Mouse (Mus musculus): ENCODE data around the gene Dyrk1a. TPM values are rescaled to one million over a fixed set of nuclear protein-coding genes. Genes with fewer than 3 reads are reported as not detected.
A peak's percentile ranks its signal among the peaks of the same experiment; 100 is the strongest.

Gene Dyrk1a
- total and polyA plus RNA-seq, 3 experiments: 32.4 to 53.7 (median 40.4) TPM

DNA sequence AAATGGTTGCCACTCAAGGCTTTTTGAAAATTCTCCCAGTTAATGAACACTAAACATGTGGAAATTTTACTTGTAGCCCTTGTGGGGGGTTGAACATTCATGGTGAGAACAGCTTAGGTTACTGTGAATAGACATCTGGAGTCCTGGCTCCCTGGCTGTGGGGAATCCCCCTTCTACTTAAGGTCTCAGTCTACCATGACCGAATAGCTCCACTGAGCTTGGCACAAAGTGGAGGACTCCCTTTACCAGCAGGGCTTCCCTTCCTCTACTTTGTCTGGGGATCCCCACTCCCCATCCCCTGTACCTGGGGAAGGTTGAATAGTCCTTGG lies 167.5 kb downstream of the Dyrk1a start (continued):
- TF ChIP-seq MEF2A (IDR thresholded peaks at IDR 0.05; ENCODE audit: borderline replicate concordance, low read depth, low read length) (peak; percentile 58; the same call in 1 of the 2 replicates), NRF1 (IDR thresholded peaks at IDR 0.05; ENCODE audit: low read depth, low read length) (no peak), CTCF (conservative IDR thresholded peaks at IDR 0.05 in 1 of 2, IDR thresholded peaks at IDR 0.05 in 1 of 2; ENCODE audit: low read depth in 2 of 2, low read length in 2 of 2) (no peak), UBTF (IDR thresholded peaks at IDR 0.05; ENCODE audit: low read depth, low read length) (no peak), ZC3H11A (IDR thresholded peaks at IDR 0.05; ENCODE audit: low read depth, low read length) (no peak), CHD1 (IDR thresholded peaks at IDR 0.05; ENCODE audit: low read depth, low read length) (no peak)

DNA sequence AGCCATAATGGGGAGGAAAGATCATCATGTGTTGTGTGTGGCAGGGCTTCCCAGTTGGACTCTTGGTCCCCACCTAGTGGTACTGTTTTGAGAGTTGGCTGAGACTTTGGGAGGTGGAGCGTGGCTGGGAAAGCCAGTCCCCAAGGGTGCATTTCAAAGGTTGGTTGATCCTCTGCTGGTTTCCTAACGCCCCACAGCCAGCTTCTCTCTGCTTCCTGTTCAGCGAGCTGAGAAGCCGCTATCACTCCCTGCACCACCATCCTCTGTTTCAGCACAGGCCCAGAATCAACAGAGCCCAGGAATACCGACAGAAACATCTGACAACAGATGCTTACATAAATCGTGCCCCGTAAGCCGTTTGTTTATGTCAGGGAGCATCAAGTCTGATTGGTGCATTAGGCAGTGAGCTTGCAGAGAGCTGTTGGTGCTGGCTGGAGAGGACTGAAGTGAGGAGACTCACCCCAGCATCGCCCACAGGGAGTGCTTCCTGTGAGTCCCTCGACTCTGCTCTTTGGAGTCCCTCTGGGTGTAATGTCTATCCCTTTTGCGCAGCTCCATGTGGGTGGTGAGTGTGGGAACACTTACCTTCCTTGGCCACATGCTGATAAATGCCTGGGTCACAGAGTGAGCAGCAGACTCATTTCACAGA lies 174.2 kb downstream of the Dyrk1a start:
- H3K9ac ChIP-seq (ENCODE audit: insufficient read depth, low read depth): no peak overlapping the region

More for the DNA sequence above, 174.2 kb downstream of the Dyrk1a start:
- H3K27me3 ChIP-seq (replicated peaks): peaks cover 30% of the 10 kb centered on the region
- peak overlapping the region; percentile 42 for H3K4me2 ChIP-seq (ENCODE audit: insufficient read depth, low read depth, poor library complexity, severe bottlenecking)
- in situ Hi-C loops (cut with MboI; ENCODE audit: low pct_ligation_motif_present, low pct_unique_long_range_greater_than_20kb, low sequenced_read_pairs) (no loop called here), dilution Hi-C loops (cut with MboI; ENCODE audit: extremely low pct_ligation_motif_present, extremely low pct_unique_long_range_greater_than_20kb, low sequenced_read_pairs) (no loop called here)
- H3K4me3 ChIP-seq (replicated peaks in 1 of 3; ENCODE audit: low read depth in 2 of 3, low read length in 2 of 3, poor library complexity in 1 of 3): peak overlapping the region in 1 of 3 experiments; percentile 11
- peaks cover 15 to 17% of the 10 kb centered on the region in 2 experiments for H3K4me1 ChIP-seq (ENCODE audit: control insufficient read depth in 1 of 2, insufficient read depth in 2 of 2)
- DNase-seq (ENCODE audit: extremely low read depth): peak; percentile 86
- H3K79me2 ChIP-seq (replicated peaks; ENCODE audit: control insufficient read depth, extremely low read depth, insufficient read depth, poor library complexity, severe bottlenecking): no peaks in the 10 kb centered on the region
- no peaks in the 10 kb centered on the region for H3K36me3 ChIP-seq (replicated peaks in 1 of 2; ENCODE audit: control insufficient read depth in 1 of 2, insufficient read depth in 1 of 2, low read length in 1 of 2)
- no peaks in the 10 kb centered on the region for H3K9me3 ChIP-seq (replicated peaks; ENCODE audit: low read length)
- TF ChIP-seq ELF1 (IDR thresholded peaks at IDR 0.05; ENCODE audit: low read depth, low read length) (peak; percentile 60; the same call in 1 of the 2 replicates), SIN3A (IDR thresholded peaks at IDR 0.05; ENCODE audit: low read length) (peak; percentile 70), MAX (IDR thresholded peaks at IDR 0.05; ENCODE audit: low read length) (peak; percentile 69), MXI1 (IDR thresholded peaks at IDR 0.05; ENCODE audit: low read depth, low read length) (peak; percentile 14; the same call in 1 of the 2 replicates), NELFE (IDR thresholded peaks at IDR 0.05; ENCODE audit: low read depth, low read length) (0 out of 2 replicates have a peak, but pooled peaks have one; percentile 37), CTCF (conservative IDR thresholded peaks at IDR 0.05 in 1 of 2, IDR thresholded peaks at IDR 0.05 in 1 of 2; ENCODE audit: low read depth in 2 of 2, low read length in 2 of 2) (peak; percentile 32 to 89; a peak in 2 of 4 replicates), TCF12 (IDR thresholded peaks at IDR 0.05; ENCODE audit: low read depth, low read length) (0 out of 2 replicates have a peak, but pooled peaks have one; percentile 34), JUN (IDR thresholded peaks at IDR 0.05; ENCODE audit: insufficient read depth, low read depth, low read length) (no peak), MYC (IDR thresholded peaks at IDR 0.05; ENCODE audit: low read depth, low read length) (peak; percentile 79), RCOR1 (conservative IDR thresholded peaks at IDR 0.05; ENCODE audit: low read depth, low read length) (no peak; the same call in 1 of the 2 replicates), E2F4 (IDR thresholded peaks at IDR 0.05; ENCODE audit: insufficient replicate concordance, low read depth, low read length) (no peak), MEF2A (IDR thresholded peaks at IDR 0.05; ENCODE audit: borderline replicate concordance, low read depth, low read length) (peak; percentile 54; the same call in 1 of the 2 replicates), SMC3 (IDR thresholded peaks at IDR 0.05; ENCODE audit: low read depth, low read length) (peak; percentile 84), PAX5 (IDR thresholded peaks at IDR 0.05; ENCODE audit: low read length) (no peak), IRF4 (IDR thresholded peaks at IDR 0.05; ENCODE audit: low read depth, low read length) (peak; percentile 84), HCFC1 (IDR thresholded peaks at IDR 0.05; ENCODE audit: low read depth, low read length) (no peak; the same call in 1 of the 2 replicates), ETS1 (conservative IDR thresholded peaks at IDR 0.05; ENCODE audit: low read depth, low read length) (peak; percentile 26; the same call in 1 of the 2 replicates), TBP (conservative IDR thresholded peaks at IDR 0.05; ENCODE audit: low read depth, low read length) (no peak), CHD1 (IDR thresholded peaks at IDR 0.05; ENCODE audit: low read depth, low read length) (no peak), ZC3H11A (IDR thresholded peaks at IDR 0.05; ENCODE audit: low read depth, low read length) (0 out of 2 replicates have a peak, but pooled peaks have one; percentile 17), GABPA (IDR thresholded peaks at IDR 0.05; ENCODE audit: insufficient replicate concordance, low read depth, low read length) (no peak), KAT2A (IDR thresholded peaks at IDR 0.05; ENCODE audit: insufficient replicate concordance, low read length) (no peak), CHD2 (IDR thresholded peaks at IDR 0.05; ENCODE audit: low read length) (no peak), RAD21 (IDR thresholded peaks at IDR 0.05; ENCODE audit: low read depth, low read length) (peak; percentile 81), JUND (conservative IDR thresholded peaks at IDR 0.05; ENCODE audit: low read depth, low read length) (no peak), NRF1 (IDR thresholded peaks at IDR 0.05; ENCODE audit: low read depth, low read length) (no peak), EP300 (IDR thresholded peaks at IDR 0.05; ENCODE audit: low read length) (peak; percentile 30; the same call in 1 of the 2 replicates), BHLHE40 (IDR thresholded peaks at IDR 0.05; ENCODE audit: low read depth, low read length) (peak; percentile 52; the same call in 1 of the 2 replicates), USF2 (conservative IDR thresholded peaks at IDR 0.05; ENCODE audit: low read depth, low read length) (no peak), USF1 (IDR thresholded peaks at IDR 0.05; ENCODE audit: low read depth, low read length) (no peak)
- no peak overlapping the region for H3K27ac ChIP-seq (ENCODE audit: insufficient read depth, low read depth)
